Mouse (Mus musculus) lung, postnatal 25 days (tissue): ENCODE data around the gene Zfhx2.
"Not testable (repeated sequence)": the region's sequence is repeated elsewhere in the genome, so short reads cannot be mapped to it uniquely, and the experiment has no call there.

Source experiments
- DNase-seq: peaks from one replicate; pipeline ENCODE4 v3.0.0; 2022; ENCODE audit warnings: low spot score

Zfhx2 gene

DNA sequence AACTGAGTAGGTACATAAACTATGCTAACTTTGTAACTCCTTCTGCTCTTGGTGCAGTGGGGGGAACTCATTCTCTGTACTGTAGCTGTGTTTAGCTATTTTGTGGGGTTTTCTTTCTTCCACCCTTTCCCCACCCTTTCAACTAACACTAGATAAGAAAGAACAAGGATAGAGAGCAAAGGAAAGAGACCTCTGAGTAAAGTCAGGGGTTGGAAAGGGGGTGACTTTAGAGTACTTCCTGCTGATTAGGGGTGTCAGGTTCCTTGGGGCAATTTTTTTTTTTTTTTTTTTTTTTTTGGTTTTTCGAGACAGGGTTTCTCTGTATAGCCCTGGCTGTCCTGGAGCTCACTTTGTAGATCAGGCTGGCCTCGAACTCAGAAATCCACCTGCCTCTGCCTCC lies 48.4 kb downstream of the Zfhx2 start:
- not testable (repeated sequence) for DNase-seq

DNA sequence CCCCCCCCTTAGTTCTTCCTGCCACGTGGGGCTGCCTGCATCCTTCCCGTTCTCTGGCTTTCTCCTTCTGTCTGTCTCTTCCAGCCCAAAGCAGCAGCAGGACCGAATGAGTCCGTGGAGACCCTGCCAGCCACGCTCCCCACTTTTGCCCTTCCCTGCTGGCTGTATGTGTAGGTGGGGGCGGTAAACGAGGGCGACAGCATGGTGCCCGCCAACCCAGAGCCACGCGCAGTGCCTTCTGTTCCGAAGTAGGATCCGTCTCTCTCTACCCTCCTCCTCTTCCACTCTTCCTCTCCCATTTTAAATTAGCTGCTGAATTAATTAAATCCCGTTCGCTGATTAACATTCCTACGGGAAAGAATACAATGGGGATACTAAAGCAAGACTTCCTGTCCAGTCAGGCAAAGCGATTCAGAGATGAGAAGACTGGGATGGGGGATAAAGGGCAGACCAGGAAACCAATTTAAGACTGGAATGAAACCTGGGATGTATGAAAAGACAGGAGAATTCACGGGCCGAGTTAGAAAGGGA lies 59.4 kb downstream of the Zfhx2 start:
- no peak for DNase-seq

GRCm38 (mm10) chr14:55029034-55029698 lies 63.0 kb downstream of the Zfhx2 start:
- DNase-seq = no peak

DNA sequence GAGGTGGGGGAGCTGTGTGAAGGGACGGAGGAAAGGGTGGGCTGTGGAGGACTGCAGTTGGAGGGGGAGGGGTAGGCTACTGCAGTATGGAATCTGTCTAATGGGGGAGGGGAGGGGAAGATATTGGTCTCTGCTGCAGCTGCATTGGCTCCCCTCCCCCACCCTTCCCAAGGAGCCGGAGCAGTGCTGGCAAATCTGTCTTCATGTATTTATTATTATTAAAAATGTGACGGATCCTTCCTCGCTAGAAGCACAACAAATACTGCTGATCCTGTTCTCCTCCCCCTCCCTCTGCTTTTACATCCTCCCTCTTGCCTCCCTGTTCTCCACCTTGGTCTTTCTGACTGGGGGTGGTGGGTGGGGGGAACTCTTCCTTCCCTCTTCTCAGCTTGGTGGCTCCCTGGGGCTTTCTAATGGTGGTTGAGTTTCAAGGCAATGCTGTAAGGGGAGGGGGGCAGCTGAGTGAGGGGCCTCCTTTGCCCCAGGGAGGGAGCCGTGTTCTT lies 63.7 kb downstream of the Zfhx2 start:
- DNase-seq = no peak

DNA sequence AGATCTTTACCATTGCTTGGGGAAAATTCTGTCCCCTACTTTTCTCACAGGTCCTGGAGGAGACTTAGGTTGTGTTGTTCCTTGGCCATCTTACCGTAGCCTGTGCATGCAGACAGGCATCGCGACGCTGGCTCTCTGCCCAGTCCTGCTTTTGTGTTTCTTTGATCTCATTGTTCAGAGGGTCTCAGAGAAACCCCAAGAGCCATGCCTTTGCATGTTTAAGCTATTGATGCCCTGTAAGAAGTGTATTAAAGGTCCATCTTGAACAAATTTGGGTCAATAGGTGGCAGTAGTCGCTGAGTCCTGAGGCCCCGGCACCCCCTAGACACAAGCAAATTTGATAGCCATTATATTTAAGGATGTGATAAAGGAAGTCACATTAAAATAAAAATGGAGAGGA lies 64.5 kb downstream of the Zfhx2 start:
- no peak for DNase-seq

GRCm38 (mm10) chr14:55027251-55027650 lies 64.9 kb downstream of the Zfhx2 start:
- DNase-seq = no peak

- DNase-seq = no peak
Measured at GRCm38 (mm10) chr14:55025527-55025926, 66.6 kb downstream of the Zfhx2 start.

GRCm38 (mm10) chr14:55024236-55024635 lies 67.9 kb downstream of the Zfhx2 start:
- peak; percentile 35 for DNase-seq

DNA sequence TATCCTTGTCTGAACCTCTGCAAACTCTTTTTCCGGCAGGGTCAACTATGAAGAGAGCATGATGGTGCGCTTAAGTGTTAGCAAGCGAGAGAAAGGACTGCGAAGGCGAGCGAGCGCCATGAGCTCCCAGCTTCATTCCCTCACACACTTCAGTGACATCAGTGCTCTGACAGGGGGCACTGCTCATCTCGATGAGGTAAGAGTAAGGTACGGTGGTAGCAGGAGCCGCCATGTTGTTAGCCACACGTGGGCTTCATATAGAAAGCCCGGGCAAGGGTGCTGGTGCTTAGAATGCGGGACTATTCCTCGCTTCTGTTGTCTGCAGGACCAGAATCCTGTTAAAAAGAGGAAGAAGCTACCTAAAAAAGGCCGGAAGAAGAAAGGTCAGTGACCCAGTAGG lies 69.1 kb downstream of the Zfhx2 start:
- no peak for DNase-seq

DNA sequence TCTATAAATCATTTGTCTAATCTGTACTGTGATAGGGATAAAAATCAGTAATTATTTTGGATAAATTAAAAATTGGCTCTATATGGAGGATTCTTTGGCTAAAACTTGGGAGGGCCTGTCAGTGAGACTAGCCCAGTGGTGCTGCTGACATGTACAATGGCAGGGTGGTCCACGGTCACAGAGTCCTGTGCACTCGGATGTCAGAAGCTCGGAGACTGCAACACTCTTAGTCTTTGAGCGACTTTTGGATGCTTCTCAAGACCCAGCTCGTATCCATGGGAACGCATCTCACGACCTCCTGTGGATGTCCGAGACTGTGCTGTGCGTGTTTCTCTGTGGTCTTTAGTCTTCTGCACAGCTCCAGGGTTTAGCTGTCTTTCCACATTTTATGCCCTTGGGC lies 71.7 kb downstream of the Zfhx2 start:
- no peak for DNase-seq

DNA sequence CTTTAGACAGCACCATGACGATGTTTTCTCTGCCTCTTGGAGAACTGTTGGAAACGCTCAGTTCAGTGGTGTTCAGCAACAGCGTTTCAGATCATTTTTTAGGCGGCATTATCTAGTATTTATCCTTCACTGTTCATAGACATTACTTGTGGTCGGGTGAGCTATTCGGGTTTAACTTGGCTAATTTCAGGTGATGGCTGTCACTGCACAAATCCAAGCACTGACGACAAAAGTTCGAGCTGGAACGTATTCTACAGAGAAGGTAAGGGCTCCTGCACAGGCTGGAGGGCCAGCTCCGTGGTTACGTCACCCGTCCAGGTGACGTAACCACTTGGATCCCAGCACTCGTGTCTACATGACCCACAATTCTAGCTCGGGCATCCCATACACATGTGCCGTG lies 75.2 kb downstream of the Zfhx2 start:
- no peak for DNase-seq

GRCm38 (mm10) chr14:55015767-55016111 lies 76.4 kb downstream of the Zfhx2 start:
- DNase-seq = no peak

GRCm38 (mm10) chr14:55014991-55015766 lies 76.9 kb downstream of the Zfhx2 start, which contains the start of gene Ngdn:
Gene Ngdn, plus strand, starts transcription at chr14:55015454.
- DNase-seq = peak; percentile 100

DNA sequence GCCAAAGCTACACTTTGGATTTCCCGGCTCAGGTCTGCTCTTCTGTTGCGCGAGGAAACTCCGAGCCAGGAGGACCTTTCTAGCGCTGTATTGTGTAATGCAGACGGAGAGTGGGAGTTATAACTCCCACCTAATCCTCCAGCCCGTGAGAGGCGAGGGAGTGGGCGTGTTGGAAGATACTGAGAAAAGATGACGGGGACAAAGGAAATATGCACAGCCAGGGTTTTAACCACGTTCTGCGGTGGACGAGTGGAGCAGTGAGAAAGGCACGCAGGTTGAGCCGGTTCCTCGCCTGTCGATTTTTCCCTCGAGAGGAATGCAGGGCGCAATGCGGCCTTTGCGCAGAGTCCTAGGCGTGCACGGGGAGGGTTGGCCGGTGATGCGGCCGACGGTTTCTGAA lies 77.5 kb downstream of the Zfhx2 start:
- peak; percentile 56 for DNase-seq

DNA sequence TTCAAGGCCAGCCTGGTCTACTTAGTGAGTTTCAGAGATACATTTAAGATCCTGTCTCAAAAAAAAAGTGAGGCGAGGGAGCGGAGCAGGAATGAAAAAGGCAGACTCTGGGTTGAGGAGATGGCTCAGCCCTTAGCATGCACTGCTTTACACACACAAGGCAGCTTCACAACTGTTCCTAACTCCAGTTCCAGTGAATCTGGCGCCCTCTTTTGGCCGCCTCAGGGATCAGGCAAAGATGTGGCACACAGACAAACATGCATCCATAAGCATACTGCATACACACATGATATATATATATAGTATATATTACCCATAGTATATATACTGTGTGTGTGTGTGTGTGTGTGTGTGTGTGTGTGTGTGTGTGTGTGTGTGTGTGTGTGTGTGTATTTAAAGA lies 81.0 kb downstream of the Zfhx2 start:
- no peak for DNase-seq
